Mouse (Mus musculus): ENCODE results near the gene 1700011L22Rik. TPM values are rescaled to one million over a fixed set of nuclear protein-coding genes. Genes with fewer than 3 reads are reported as not detected.
A peak's percentile ranks its signal among the peaks of the same experiment; 100 is the strongest.

1700011L22Rik gene
- polyA plus RNA-seq, 3 experiments from 2014 or later: not detected

DNA sequence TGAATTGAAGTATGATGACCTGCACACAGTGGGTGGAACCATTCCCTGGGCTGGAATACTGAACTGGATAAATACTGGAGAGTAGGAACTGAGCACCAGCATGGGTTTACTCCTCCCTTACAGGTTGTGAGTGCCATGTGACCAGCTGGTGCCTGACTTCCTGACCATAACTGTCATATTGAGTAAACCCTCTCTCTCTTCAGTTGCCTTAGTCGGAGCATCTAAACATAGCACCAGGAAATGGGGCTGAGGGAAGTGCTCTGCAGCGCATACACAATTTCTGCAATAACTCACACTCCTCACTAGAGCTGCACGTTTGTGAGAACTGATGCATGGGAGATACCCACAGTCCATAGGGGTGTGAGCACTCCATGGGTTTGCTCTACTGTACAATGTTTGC is 9.1 kb downstream of the 1700011L22Rik start:
- no peak for ATAC-seq

- ATAC-seq: no peak
These were observed 19.0 kb downstream of the 1700011L22Rik start for GRCm38 (mm10) chr8:79229266-79229888.

- ATAC-seq: no peak
These were observed 20.5 kb downstream of the 1700011L22Rik start for GRCm38 (mm10) chr8:79227916-79228315.

- no peak for ATAC-seq
These were observed 21.2 kb downstream of the 1700011L22Rik start for GRCm38 (mm10) chr8:79227194-79227593.

DNA sequence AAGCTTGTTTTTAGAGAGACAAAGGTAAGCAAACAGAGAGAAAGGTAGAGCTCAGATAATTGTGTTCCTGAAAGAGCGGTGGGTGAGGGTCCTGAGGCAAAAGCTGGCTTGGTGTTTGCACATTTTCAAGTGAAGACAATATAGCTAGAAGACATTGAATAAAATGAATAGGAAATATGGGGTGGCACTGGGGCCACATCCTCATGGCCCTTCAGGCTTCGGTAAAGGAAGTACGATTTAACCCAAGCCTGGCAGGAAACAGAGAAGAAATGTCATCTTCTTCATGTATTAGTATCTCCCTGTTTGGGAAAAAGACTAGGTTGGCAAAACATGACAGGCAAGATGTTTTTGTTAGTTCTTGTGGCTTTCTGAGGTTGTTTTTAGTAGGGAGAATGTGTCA is 22.3 kb downstream of the 1700011L22Rik start:
- ATAC-seq: no peak

- no peak for ATAC-seq
These were observed 22.8 kb downstream of the 1700011L22Rik start for GRCm38 (mm10) chr8:79225586-79225985.

- ATAC-seq: no peak
These were observed 24.0 kb downstream of the 1700011L22Rik start for GRCm38 (mm10) chr8:79224363-79224762.

DNA sequence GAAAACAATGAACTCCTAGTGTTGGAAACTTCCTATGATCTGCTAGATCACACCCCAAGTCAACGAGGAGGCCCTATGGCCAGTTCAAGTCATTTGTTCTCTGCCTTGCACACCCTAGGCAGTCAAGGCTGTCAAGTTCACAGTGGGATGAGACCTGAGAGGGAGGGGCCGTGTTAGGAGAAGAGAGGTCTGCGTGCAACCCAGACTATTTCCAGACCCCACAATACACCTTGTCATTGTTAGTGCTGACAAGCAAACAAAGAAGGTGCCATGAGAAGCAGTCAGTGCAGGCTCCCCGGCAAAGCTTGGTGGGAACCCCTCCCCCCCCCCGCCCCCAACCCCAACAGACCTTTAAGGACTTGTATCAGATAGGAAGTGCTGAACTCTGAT is 25.6 kb downstream of the 1700011L22Rik start:
- ATAC-seq: no peak

DNA sequence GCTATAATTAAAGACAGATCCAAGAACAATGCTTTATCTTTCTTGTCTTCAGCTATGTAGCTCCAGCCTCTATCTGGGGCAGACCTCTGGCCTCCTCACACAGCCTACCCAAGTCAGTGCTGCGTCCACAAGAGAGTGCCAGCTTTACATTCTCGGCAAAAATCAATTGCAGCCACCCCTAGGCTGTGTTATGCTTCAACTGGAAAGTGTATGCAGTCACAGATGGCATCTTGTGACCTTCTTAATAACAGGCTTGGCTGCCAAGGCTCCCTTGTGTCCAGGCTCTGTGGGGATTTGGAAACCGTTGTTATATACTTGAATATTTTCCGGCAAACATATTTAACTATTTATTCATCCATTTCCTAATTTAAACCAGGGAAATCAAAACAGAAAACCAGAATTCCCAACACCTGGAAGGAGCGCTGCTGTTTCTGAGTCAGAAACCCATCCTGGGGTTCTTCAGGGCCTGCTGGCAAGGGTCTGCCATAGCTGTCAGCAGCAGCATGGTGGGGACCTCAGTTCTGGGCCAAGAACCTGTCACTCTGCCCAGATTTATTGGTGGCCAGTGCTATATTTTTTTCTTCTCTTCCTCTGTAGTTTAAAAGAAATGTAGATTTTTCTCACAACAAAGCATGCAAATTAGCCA is 26.1 kb downstream of the 1700011L22Rik start:
- no peak for ATAC-seq

DNA sequence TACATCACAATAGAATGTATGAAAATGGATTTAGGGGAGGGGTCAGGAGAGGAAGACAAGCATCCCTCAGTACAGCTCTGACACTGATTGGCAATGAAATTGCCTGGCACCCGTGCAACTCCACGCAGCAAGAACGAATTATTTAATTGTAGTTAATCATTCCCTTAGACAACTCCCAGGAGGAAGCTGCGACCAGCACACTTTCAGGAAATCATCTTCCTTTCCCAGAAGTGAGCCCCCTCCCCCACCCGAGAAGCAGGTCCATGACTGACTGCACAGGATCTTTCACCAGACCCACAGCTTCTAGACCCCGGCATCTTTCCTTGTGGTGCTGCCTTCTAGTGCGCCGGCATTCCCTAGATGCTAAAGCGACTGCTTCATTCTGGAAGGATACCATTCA is 36.7 kb downstream of the 1700011L22Rik start:
- no peak for ATAC-seq

GRCm38 (mm10) chr8:79209641-79210358 is 38.6 kb downstream of the 1700011L22Rik start:
- ATAC-seq: peak; percentile 56

GRCm38 (mm10) chr8:79208691-79209640 is 39.4 kb downstream of the 1700011L22Rik start:
- no peak for ATAC-seq

- no peak for ATAC-seq
These were observed 40.2 kb downstream of the 1700011L22Rik start for GRCm38 (mm10) chr8:79208181-79208580.

DNA sequence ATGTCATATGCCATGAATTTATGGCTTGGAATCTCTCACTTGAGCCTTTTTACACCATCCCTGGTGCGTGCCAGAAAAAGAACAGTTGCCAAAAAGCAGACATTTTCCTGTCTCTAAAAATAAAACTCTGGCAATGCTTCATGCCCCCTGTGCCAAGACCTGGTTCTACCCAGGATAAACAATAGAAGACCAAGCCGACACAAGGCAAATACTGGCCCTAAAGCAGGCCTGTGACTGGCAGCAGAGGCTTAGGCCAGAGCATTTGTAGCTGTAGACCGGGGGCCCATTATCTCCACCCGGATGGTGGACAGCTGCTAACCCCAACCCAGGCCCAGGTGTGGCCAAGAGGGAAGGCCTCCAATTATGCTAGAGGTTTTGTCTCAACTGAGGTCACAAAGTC is 41.5 kb downstream of the 1700011L22Rik start:
- no peak for ATAC-seq

GRCm38 (mm10) chr8:79201446-79202147 is 46.8 kb downstream of the 1700011L22Rik start:
- ATAC-seq: no peak

DNA sequence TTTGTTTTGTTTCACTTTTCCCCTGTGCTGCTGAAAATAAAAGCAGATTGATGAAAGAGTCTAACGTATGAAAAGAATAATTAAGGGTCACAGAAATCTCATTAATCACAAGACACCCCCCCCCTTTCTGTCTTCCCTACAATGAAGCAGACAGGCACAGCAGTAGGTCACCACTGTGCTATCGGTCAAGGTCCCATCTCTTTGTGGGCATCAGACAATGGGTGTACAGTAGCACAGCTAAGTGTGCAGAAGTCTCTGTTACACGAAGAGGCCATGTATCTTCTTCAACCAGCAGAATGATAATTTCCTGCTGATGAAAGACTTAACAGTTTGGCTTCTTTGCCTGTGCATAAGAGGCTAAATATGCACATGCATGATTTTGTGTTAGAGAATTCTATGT is 49.7 kb downstream of the 1700011L22Rik start:
- ATAC-seq: no peak

DNA sequence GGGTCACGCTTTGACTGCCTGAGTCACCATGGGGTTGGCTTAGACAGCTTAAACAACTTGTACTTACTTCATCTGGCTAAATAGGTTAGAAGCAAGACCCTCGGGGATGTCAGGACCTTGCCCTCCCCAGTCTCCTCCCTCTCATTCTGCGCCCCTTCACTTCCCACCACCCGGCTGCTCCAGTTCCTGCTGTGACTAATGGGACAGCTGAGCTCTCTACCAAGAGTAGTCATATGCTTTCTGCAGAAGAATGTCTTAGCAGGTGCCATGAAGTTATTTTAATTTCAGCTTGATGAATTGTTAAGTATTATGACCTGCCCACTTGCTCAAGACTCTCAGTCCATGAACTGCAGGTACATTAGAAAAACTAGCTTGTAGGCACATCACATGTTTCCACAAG is 51.9 kb downstream of the 1700011L22Rik start:
- ATAC-seq: no peak

DNA sequence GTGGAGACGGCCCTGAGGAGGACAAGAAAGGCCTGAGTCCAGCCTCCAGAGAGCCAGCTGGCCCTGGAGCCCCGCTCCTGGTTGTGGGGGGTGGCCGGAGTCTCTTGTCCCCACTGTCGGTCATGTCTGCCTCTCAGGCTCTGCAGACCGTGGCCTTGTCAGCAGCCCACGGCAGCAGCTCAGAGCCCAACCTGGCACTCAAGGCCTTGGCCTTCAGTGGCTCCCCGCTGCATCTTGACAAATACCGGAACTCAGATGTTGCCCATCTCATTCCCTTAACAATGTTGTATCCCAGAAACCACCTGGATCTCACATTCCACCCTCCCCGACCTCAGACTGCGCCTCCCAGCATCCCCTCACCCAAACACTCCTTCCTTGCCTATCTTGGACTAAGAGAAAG is 58.3 kb downstream of the 1700011L22Rik start:
- no peak for ATAC-seq

DNA sequence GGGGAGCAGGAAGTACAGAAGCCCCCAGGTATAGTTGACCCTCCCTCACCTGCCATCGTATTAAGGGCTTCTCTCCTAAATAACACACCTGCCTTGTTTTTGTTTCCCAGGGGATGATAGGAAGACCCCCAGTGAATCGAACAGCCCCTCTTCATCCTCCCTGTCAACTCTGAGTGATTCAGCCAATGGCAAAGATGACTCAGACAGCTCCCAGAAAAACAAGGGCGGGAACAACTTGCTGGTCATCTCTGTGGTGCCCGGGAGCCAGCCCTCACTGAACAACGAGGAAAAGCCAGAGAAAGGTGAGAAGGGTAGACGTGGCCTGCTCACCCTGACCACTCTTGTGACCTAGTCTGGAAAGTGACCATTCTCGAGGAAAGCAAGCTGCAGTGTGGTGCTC is 62.9 kb downstream of the 1700011L22Rik start:
- ATAC-seq: no peak

DNA sequence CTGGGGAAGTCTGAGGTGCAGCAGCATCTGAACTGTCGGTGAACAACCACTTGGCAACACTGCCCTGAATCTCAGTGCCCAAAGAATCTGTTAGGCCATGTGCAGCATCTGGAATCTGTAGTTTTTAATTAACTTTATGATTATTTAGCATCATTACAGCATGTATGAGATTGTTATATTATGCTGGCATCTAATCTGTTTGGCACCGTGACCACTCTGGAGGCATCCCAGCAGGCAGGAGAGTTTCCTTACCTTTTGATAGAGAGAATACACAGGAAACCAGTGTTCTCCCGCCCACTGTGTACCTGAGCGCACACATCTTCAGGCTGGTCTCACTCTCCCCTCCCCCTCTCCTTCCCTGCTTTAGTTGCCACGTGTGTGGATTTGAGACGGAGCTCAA is 68.7 kb downstream of the 1700011L22Rik start:
- no peak for ATAC-seq

- no peak for ATAC-seq
These were observed 72.4 kb downstream of the 1700011L22Rik start for GRCm38 (mm10) chr8:79175991-79176390.

DNA sequence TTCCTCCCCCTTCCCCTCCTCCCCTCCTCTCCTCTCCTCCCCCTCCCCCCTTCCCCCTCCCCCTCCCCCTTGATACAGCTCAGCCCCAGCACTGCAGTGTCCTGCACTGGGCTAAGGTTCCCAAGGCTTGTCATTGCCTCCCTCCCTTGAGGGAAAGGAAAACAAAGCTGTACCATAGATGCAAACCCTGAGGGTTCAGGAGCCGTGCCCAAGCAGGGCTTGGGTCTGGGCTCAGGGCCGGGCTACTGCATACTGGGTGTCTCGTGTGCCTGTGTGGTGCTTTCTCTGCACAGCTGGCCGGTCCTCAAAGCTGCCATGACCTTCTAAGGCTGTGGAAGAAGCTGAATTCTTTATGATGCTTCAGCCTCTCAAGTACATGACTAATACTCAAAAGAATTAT is 74.8 kb downstream of the 1700011L22Rik start:
- no peak for ATAC-seq

All from inflammation-experienced regulatory T-cells, adult 6 months (primary cell).